Mouse (Mus musculus) intestine, postnatal 0 days (tissue): Measurements from ENCODE around the gene Hint2. TPM values are rescaled to one million over a fixed set of nuclear protein-coding genes. Genes with fewer than 3 reads are reported as not detected.

Source experiments
- ATAC-seq: fragments of 200-750 bp; cut with Nextera tagmentation; 2 replicates; pipeline ENCODE4 v1.8.0; 2017; ENCODE audit warnings: mild to moderate bottlenecking, moderate TSS enrichment, moderate library complexity
- H3K27ac ChIP-seq: fragments of 300-500 bp; sonication (generic); 2 replicates; pipeline ENCODE4 v1.5.1; 2014; ENCODE audit warnings: mild to moderate bottlenecking, low read depth, low read length, moderate library complexity
- H3K27me3 ChIP-seq: fragments of 300-500 bp; sonication (generic); replicated peaks from 2 replicates; pipeline ENCODE4 v1.6.1; 2014; ENCODE audit warnings: low read length, mixed read lengths; ENCODE audit not compliant: control insufficient read depth, insufficient read depth
- H3K36me3 ChIP-seq: fragments of 300-500 bp; sonication (generic); 2 replicates; pipeline ENCODE4 v1.6.1; 2014; ENCODE audit warnings: mild to moderate bottlenecking, moderate library complexity; ENCODE audit not compliant: control insufficient read depth, insufficient read depth
- H3K4me1 ChIP-seq: fragments of 300-500 bp; sonication (generic); replicated peaks from 2 replicates; pipeline ENCODE4 v1.6.1; 2014; ENCODE audit warnings: antibody characterized with exemption, low read length, mixed read lengths; ENCODE audit not compliant: control insufficient read depth, insufficient read depth
- H3K4me2 ChIP-seq: fragments of 300-500 bp; sonication (generic); replicated peaks from 2 replicates; pipeline ENCODE4 v1.6.1; 2014; ENCODE audit warnings: low read depth, mild to moderate bottlenecking, moderate library complexity
- H3K4me3 ChIP-seq: fragments of 300-500 bp; sonication (generic); 2 replicates; pipeline ENCODE4 v1.5.1; 2014; ENCODE audit warnings: low read depth, low read length
- H3K9ac ChIP-seq: fragments of 300-500 bp; sonication (generic); 2 replicates; pipeline ENCODE4 v1.6.1; 2014; ENCODE audit warnings: mild to moderate bottlenecking, low read depth, low read length
- H3K9me3 ChIP-seq: fragments of 300-500 bp; sonication (generic); 2 replicates; pipeline ENCODE4 v1.6.1; 2016; ENCODE audit warnings: mixed run types; ENCODE audit not compliant: control insufficient read depth
- CTCF ChIP-seq: sonication (generic); IDR thresholded peaks from 2 replicates; pipeline ENCODE4 v1.5.1; 2016; ENCODE audit warnings: low read depth, mild to moderate bottlenecking, control low read depth, antibody characterized with exemption, moderate library complexity
- WGBS: fragments of 180-500 bp; shearing (Covaris S2); extraction: QIAGEN DNeasy Blood & Tissue Kit; methylation state at CpG from one replicate; pipeline ENCODE4 v1.1.7; 2014; 5-methylcytosine and 5-hydroxymethylcytosine counted together
- polyA plus RNA-seq: library from polyadenylated mRNA; unstranded; fragments of >200 nt; fragmentation: Nextera tagmentation; extraction: Ambion mirVana; gene quantifications from 2 replicates; pipeline ENCODE4 v1.2.1, GENCODE M21; 2015

Hint2 gene
- polyA plus RNA-seq: 270 and 305 TPM in 2 replicates

DNA sequence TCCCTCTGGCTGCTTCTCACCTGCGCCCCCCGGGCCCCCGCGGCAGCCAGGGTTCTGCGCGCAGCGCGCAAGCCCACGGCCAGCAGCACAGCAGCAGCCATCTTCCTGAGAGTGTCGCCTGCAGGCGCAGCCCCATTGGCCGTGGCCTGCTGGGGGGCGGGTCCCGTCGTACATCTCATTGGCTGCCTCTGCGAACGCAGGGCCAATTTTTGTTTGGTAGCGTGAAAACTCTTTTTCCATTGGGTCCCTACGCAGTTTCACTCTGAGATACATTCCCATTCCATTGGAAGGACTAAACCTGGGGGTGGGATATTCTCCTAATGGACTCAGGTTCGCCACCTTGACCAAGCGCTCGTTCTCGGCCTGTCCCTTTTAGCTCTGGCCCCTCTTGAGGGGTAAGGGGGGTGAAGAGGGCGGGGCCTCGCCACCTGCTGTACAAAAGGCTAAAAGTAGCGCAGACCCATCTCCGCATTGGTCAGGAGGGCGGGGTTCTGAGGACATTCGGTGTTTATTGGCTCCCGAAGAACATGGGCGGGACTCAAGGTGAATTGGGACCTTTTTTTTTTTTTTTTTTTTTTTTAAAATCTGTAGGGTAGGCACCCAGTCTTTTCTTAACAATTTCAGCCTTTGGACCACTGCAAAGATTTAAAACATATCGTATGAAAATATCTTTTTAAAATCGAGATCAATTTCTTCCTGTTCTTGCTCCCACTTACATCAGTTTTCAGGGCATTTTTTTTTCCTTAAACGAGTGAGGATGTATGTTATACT is at the start of gene Hint2:
TSS of gene Hint2 (minus strand) at position 128 of the 771 bp plus-strand sequence.
- Histone ChIP-seq H3K4me3 (peak within 1 kb of the TSS; percentile 89), H3K36me3 (no peaks in the 10 kb centered on the region), H3K27ac (peak within 1 kb of the TSS; percentile 92), H3K9ac (peak within 1 kb of the TSS; percentile 89), H3K9me3 (no peaks in the 10 kb centered on the region), H3K4me1 (no peaks in the 10 kb centered on the region), H3K4me2 (peak within 1 kb of the TSS; percentile 86), H3K27me3 (0 out of 2 replicates have a peak, but pooled peaks cover 3% of the 10 kb centered on the region)
- ATAC-seq: peak; percentile 95
- TF ChIP-seq CTCF: peak; percentile 29; the same call in 1 of the 2 replicates
- WGBS: 2% methylated on average over 34 of the region's 34 CpGs

DNA sequence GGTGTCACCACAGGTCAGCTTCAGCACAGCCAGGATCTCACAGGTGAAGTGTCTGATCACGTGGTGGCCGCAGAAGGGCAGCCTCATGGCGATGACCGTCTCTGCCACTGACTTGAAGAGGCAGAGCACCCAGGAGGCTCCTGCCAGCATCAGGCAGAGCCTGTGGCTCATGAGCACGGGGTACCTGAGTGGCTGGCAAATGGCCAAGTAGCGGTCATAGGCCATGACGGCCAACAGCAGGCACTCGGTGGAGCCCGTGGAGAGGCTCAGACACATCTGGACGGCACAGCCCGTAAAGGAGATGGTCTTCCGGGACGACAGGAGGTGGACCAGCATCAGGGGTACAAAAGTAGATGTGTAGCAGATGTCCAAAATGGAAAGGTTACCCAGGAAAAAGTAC is 49.7 kb upstream of the Hint2 start:
- Histone ChIP-seq H3K4me1 (no peaks in the 10 kb centered on the region), H3K9ac (no peak overlapping the region), H3K36me3 (no peaks in the 10 kb centered on the region), H3K9me3 (no peaks in the 10 kb centered on the region), H3K4me2 (no peak overlapping the region), H3K4me3 (no peak overlapping the region), H3K27ac (no peak overlapping the region), H3K27me3 (no peaks in the 10 kb centered on the region)
- WGBS: 77% methylated on average over 13 of the region's 13 CpGs
- TF ChIP-seq CTCF: no peak
- no peak for ATAC-seq

DNA sequence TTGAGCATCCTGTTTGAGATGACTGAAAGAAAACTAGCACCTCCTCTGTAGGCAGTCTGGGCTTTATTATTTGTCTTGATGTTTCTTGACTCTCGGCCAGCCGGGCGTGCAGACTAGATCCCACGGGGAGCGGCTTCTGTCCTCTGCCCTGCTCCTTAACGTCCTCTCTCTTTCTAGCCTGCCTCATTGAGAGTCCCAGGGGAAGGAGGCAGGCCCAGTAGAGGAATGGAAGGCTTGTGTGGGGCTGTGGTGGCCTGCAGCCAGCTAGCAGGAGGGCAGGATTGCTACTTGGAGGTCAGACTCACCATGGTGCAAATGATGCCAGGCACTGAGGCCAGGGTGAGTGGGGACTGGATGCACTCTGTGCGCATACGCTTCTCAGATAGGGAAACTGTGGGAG is 47.6 kb upstream of the Hint2 start:
- Histone ChIP-seq H3K9ac (no peak overlapping the region), H3K4me2 (no peak overlapping the region), H3K27me3 (no peaks in the 10 kb centered on the region), H3K4me3 (no peak overlapping the region), H3K4me1 (no peaks in the 10 kb centered on the region), H3K9me3 (no peaks in the 10 kb centered on the region), H3K27ac (no peak overlapping the region), H3K36me3 (no peaks in the 10 kb centered on the region)
- WGBS: 74% methylated on average over 8 of the region's 8 CpGs
- no peak for ATAC-seq
- no peak for TF ChIP-seq CTCF

DNA sequence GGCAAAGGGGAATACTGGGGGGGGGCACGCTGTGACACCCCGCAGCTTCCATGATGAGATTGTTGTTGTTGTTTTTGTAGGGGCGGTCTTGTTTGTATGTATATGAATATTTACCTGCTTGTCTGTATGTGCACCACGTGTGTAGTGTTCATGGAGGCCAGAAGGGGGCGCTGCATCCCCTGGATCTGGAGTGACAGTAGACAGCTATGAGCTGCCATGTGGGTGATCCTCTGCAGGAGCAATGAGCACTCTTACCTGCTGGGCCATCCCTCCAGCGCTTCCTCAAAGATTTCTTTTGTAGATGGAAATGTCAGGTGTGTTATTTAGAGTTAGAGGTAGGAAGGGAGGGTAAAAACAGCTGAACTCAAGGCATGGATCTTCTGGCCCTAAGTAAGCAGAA is 47.2 kb upstream of the Hint2 start:
- peak; percentile 54 for TF ChIP-seq CTCF
- no peak for ATAC-seq
- Histone ChIP-seq H3K36me3 (no peaks in the 10 kb centered on the region), H3K27me3 (no peaks in the 10 kb centered on the region), H3K27ac (no peak overlapping the region), H3K4me3 (no peak overlapping the region), H3K4me2 (no peak overlapping the region), H3K9ac (no peak overlapping the region), H3K9me3 (no peaks in the 10 kb centered on the region), H3K4me1 (no peaks in the 10 kb centered on the region)
- 78% methylated on average over 6 of the region's 6 CpGs for WGBS

DNA sequence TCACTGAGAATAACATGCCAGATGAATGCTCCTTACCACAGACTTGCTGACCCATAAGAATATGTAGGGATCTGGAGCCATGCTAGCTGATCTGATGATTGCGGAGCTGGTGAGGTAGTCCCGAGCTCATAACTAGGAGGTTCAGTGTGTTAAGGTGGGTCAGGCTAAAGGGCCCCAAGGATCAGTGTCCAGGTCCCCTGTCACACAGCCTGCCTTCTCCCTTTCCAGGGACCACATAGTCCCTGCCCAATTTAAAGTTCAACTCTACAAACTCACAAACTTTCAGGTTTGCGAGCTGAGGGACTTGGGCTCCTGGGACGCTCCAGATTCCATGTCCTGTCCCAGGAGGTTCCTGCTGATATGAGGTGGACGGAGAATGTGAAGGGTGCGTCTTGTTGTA is 44.4 kb upstream of the Hint2 start, which contains the start of gene Olfr70:
TSS of gene Olfr70 (minus strand) at position 101 of the 400 bp plus-strand sequence.
- no peaks in the 10 kb centered on the region for H3K36me3 ChIP-seq
- ATAC-seq: no peak
- no peak within 1 kb of the TSS for H3K4me3 ChIP-seq
- H3K4me2 ChIP-seq: no peak within 1 kb of the TSS
- H3K27me3 ChIP-seq: no peaks in the 10 kb centered on the region
- H3K4me1 ChIP-seq: no peaks in the 10 kb centered on the region
- 71% methylated on average over 6 of the region's 6 CpGs for WGBS
- no peak for TF ChIP-seq CTCF
- H3K9ac ChIP-seq: no peak within 1 kb of the TSS
- H3K27ac ChIP-seq: no peak within 1 kb of the TSS
- no peaks in the 10 kb centered on the region for H3K9me3 ChIP-seq

DNA sequence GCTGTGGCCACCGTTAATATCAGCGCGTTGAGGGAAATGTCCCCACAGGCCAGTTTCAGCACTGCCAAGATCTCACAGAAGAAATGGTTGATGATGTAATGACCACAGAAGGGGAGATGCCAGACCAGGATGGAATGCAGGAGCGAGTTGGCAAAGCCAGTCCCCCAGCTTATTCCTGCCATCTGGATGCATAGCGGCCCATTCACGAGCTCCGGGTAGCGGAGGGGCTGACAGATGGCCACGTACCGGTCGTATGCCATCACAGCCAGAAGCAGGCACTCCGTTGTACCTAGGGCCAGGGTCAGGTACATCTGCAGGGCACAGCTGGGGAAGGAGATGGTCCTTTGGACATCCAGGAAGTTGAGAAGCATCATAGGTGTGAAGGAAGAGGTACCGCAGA is 40.3 kb upstream of the Hint2 start:
- H3K36me3 ChIP-seq: no peaks in the 10 kb centered on the region
- H3K27ac ChIP-seq: no peak overlapping the region
- TF ChIP-seq CTCF: no peak
- H3K27me3 ChIP-seq: no peaks in the 10 kb centered on the region
- H3K4me1 ChIP-seq: no peaks in the 10 kb centered on the region
- no peak overlapping the region for H3K4me3 ChIP-seq
- no peak overlapping the region for H3K4me2 ChIP-seq
- 96% methylated on average over 13 of the region's 13 CpGs for WGBS
- no peaks in the 10 kb centered on the region for H3K9me3 ChIP-seq
- no peak for ATAC-seq
- no peak overlapping the region for H3K9ac ChIP-seq
